In genomic region chr7:134223444-134224161, GRCm38 (mm10) we compare ENCODE assay signal across 8 mouse cellular contexts. TPM values are rescaled to one million over a fixed set of nuclear protein-coding genes. Genes with fewer than 3 reads are reported as not detected.
DNase-seq lines count a peak whose midpoint lies in the region; ATAC-seq and TF ChIP-seq lines count a peak whose summit lies in the region.

No protein-coding gene starts in this region.

- H3K27me3 ChIP-seq in heart, embryonic 11.5 days (ENCODE audit: control insufficient read depth, insufficient read depth, low read length) = peaks cover 6% of the 10 kb centered on the region; the same call in 1 of the 2 replicates
- no peaks in the 10 kb centered on the region for H3K27me3 ChIP-seq in kidney, embryonic 14.5 days (ENCODE audit: control insufficient read depth, insufficient read depth, low read length)
- H3K27me3 ChIP-seq in limb, embryonic 12.5 days = peaks cover 33% of the 10 kb centered on the region
- peaks cover 20% of the 10 kb centered on the region for H3K27me3 ChIP-seq in midbrain, embryonic 13.5 days

- H3K9ac ChIP-seq in heart, embryonic 11.5 days (ENCODE audit: low read depth, low read length) = peak overlapping the region; percentile 77; the same call in 1 of the 2 replicates
- H3K9ac ChIP-seq in kidney, embryonic 14.5 days (ENCODE audit: low read depth, low read length) = no peak overlapping the region
- no peak overlapping the region for H3K9ac ChIP-seq in limb, embryonic 12.5 days (replicated peaks)
- no peak overlapping the region for H3K9ac ChIP-seq in midbrain, embryonic 13.5 days (replicated peaks)

- ATAC-seq in cerebellum, adult (ENCODE audit: insufficient number of reproducible peaks, low FRiP score, low TSS enrichment) = no peak
- no peak for ATAC-seq in heart, embryonic 11.5 days (replicated peaks; ENCODE audit: insufficient number of reproducible peaks, low FRiP score, low TSS enrichment)
- ATAC-seq in kidney, embryonic 14.5 days (ENCODE audit: low FRiP score, low TSS enrichment) = no peak
- ATAC-seq in limb, embryonic 12.5 days (ENCODE audit: insufficient number of reproducible peaks, insufficient read depth, low FRiP score, low TSS enrichment, low read depth) = no peak
- ATAC-seq in midbrain, embryonic 13.5 days = no peak

- DNase-seq in cerebellum, adult 11 months = peak; percentile 41
- peak; percentile 33 to 78 for DNase-seq in spleen, postnatal 4 days (ENCODE audit: low spot score in 2 of 2)

- no peak for TF ChIP-seq POLR2A in embryonic fibroblast, embryonic 13.5 days (IDR thresholded peaks at IDR 0.05; ENCODE audit: low read depth, low read length)

- H3K27ac ChIP-seq in embryonic fibroblast, embryonic 13.5 days (ENCODE audit: insufficient read depth, low read length) = peak overlapping the region; percentile 82
- no peak overlapping the region for H3K27ac ChIP-seq in heart, embryonic 11.5 days (ENCODE audit: low read depth, low read length)
- H3K27ac ChIP-seq in kidney, embryonic 14.5 days (ENCODE audit: low read depth, low read length) = no peak overlapping the region
- no peak overlapping the region for H3K27ac ChIP-seq in limb, embryonic 12.5 days
- H3K27ac ChIP-seq in midbrain, embryonic 13.5 days = no peak overlapping the region

- no peaks in the 10 kb centered on the region for H3K36me3 ChIP-seq in heart, embryonic 11.5 days (ENCODE audit: control insufficient read depth, insufficient read depth, low read length)
- no peaks in the 10 kb centered on the region for H3K36me3 ChIP-seq in kidney, embryonic 14.5 days (ENCODE audit: control insufficient read depth, insufficient read depth, low read length)
- no peaks in the 10 kb centered on the region for H3K36me3 ChIP-seq in limb, embryonic 12.5 days
- H3K36me3 ChIP-seq in midbrain, embryonic 13.5 days = no peaks in the 10 kb centered on the region

- WGBS in heart, embryonic 11.5 days (ENCODE audit: insufficient replicate concordance) = 27% methylated on average over 16 of the region's 16 CpGs
- 26% methylated on average over 16 of the region's 16 CpGs for WGBS in kidney, embryonic 14.5 days
- WGBS in limb, embryonic 12.5 days = 28% methylated on average over 16 of the region's 16 CpGs
- WGBS in midbrain, embryonic 13.5 days = 31% methylated on average over 16 of the region's 16 CpGs

- H3K4me3 ChIP-seq in embryonic fibroblast, embryonic 13.5 days (ENCODE audit: insufficient read depth, low read length) = peak overlapping the region; percentile 97
- peak overlapping the region; percentile 64 for H3K4me3 ChIP-seq in heart, embryonic 11.5 days (ENCODE audit: low read depth, low read length)
- peak overlapping the region; percentile 71 for H3K4me3 ChIP-seq in kidney, embryonic 14.5 days (ENCODE audit: low read length)
- H3K4me3 ChIP-seq in limb, embryonic 12.5 days (replicated peaks) = peak overlapping the region; percentile 66
- H3K4me3 ChIP-seq in midbrain, embryonic 13.5 days (replicated peaks) = peak overlapping the region; percentile 63

- H3K9me3 ChIP-seq in heart, embryonic 11.5 days (replicated peaks; ENCODE audit: control insufficient read depth, low read length) = no peaks in the 10 kb centered on the region
- no peaks in the 10 kb centered on the region for H3K9me3 ChIP-seq in kidney, embryonic 14.5 days (ENCODE audit: control insufficient read depth, low read length)
- H3K9me3 ChIP-seq in limb, embryonic 12.5 days = no peaks in the 10 kb centered on the region
- no peaks in the 10 kb centered on the region for H3K9me3 ChIP-seq in midbrain, embryonic 13.5 days

- H3K4me1 ChIP-seq in embryonic fibroblast, embryonic 13.5 days (ENCODE audit: control insufficient read depth, insufficient read depth, low read length) = peaks cover 11% of the 10 kb centered on the region
- H3K4me1 ChIP-seq in heart, embryonic 11.5 days (ENCODE audit: control insufficient read depth, insufficient read depth, low read length) = peaks cover 3% of the 10 kb centered on the region; the same call in 1 of the 2 replicates
- H3K4me1 ChIP-seq in kidney, embryonic 14.5 days (ENCODE audit: control insufficient read depth, insufficient read depth, low read length) = peaks cover 17% of the 10 kb centered on the region; the same call in 1 of the 2 replicates
- H3K4me1 ChIP-seq in limb, embryonic 12.5 days (replicated peaks) = peaks cover 21% of the 10 kb centered on the region
- H3K4me1 ChIP-seq in midbrain, embryonic 13.5 days (replicated peaks) = peaks cover 20% of the 10 kb centered on the region

- TF ChIP-seq CTCF in embryonic fibroblast, embryonic 13.5 days (IDR thresholded peaks at IDR 0.05; ENCODE audit: borderline replicate concordance, insufficient read depth, low read length) = peak; percentile 41; the same call in 1 of the 2 replicates

- H3K4me2 ChIP-seq in heart, embryonic 11.5 days = peak overlapping the region; percentile 98
- peak overlapping the region; percentile 98 for H3K4me2 ChIP-seq in kidney, embryonic 14.5 days (replicated peaks; ENCODE audit: low read depth, low read length)
- peak overlapping the region; percentile 98 for H3K4me2 ChIP-seq in limb, embryonic 12.5 days
- peak overlapping the region; percentile 96 for H3K4me2 ChIP-seq in midbrain, embryonic 13.5 days (replicated peaks)

RNA-seq across cellular contexts. Expression of gene Adam12, which starts 8.3 kb away (rescaled TPM):
- polyA plus RNA-seq in embryonic fibroblast, embryonic 13.5 days (2011; ENCODE audit: insufficient read length, low read depth, missing spikeins) = 76.7 and 104 TPM in 2 replicates
- 5.6 and 8.8 TPM in 2 replicates for polyA plus RNA-seq in heart, embryonic 11.5 days (2014; fragmentation: Nextera tagmentation; extraction: Ambion mirVana)
- polyA plus RNA-seq in kidney, embryonic 14.5 days (2014; fragmentation: Nextera tagmentation; extraction: Ambion mirVana) = 3.7 and 7.0 TPM in 2 replicates
- polyA plus RNA-seq in limb, embryonic 12.5 days (2016; fragmentation: Nextera tagmentation; extraction: Ambion mirVana) = 2.9 and 4.9 TPM in 2 replicates
- polyA plus RNA-seq in midbrain, embryonic 13.5 days (2015; fragmentation: Nextera tagmentation; extraction: Ambion mirVana) = 1.2 and 1.8 TPM in 2 replicates
